Mouse (Mus musculus): Measurements from ENCODE around the gene Cpm.

DNA sequence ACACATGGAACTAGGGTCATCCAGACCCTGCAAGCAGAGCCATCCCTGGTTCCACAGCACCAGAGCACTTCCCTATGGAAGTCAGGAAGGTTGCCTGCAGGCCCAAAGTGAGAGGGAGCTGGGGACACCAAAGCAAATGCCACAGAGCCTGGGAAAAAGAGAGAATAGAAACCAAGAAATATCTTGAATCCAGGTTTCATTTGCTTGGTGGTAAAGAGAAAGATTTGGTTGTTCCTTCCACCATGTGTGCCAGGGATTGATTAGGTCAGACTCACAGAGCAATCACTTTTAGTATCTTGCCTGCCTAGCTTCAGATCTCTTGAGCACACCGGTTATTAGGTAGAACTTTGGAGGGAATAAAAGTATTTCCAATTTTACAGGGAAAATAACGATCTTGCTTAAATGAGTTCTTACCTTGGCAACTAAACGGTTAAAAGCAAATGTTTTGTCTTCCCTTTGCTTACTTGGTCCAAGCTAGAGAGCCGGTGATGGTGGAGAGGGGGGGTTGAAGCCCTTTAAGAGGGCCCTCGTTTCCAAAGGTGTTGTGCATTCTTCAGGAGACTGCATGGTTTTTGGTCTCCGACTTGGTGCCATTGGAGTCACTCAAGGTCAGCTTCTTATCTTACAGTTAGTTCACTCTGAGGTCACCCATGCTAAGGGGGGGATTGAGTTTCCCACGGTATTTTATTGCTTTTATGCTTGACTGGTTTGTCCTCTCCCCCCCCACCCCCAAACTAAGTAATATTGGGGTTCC, 26.8 kb downstream of the Cpm start:
- no peak for TF ChIP-seq POLR2A (IDR thresholded peaks at IDR 0.05; ENCODE audit: insufficient read length, low read depth)
- no peak for TF ChIP-seq SRF (IDR thresholded peaks at IDR 0.05; ENCODE audit: control insufficient read depth, insufficient read length, low read depth)
- no peak for TF ChIP-seq POLR2AphosphoS2 (IDR thresholded peaks at IDR 0.05; ENCODE audit: insufficient read length, low read depth)
- no peak for TF ChIP-seq CEBPB (IDR thresholded peaks at IDR 0.05; ENCODE audit: insufficient read depth, poor library complexity, severe bottlenecking)
- no peak for TF ChIP-seq USF1 (IDR thresholded peaks at IDR 0.05; ENCODE audit: low read depth)
- no peak for TF ChIP-seq E2F4 (IDR thresholded peaks at IDR 0.05; ENCODE audit: insufficient read depth)
- no peak for TF ChIP-seq TCF12 (IDR thresholded peaks at IDR 0.05; ENCODE audit: insufficient read depth, poor library complexity, severe bottlenecking)
